Mouse (Mus musculus): ENCODE measurements at regions not wholly inside any gene's neighbourhood (a gene's known extent, or its start where the extent isn't known, plus 50 kb on each side); places are given as distances from the start of the nearest gene placed in this dataset.

DNA sequence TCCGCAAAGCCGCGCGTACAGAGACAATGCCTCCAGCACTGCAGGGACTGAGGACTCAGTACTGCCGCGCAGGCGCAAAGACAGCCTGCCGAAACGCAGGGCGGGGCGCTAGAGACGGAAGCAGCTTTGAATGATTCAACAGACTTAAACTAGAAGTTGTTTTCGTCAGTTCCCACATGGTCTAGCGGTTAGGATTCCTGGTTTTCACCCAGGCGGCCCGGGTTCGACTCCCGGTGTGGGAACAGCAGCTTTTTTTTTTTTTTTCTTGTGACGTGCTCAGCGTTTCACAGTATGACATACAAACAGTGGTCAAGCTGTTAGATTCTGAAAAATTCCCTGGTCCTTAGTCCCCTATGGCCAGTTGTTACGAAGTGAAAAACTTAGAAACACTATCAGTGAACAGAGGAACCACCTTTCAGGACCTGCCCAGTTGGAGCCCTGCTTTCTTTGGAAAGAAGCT, 256.8 kb upstream of the Atp10a start:
- TF ChIP-seq CTCF (IDR thresholded peaks at IDR 0.05; ENCODE audit: borderline replicate concordance, insufficient read depth, low read length) = no peak
- TF ChIP-seq POLR2A (IDR thresholded peaks at IDR 0.05; ENCODE audit: low read depth, low read length) = peak; percentile 86
